Mouse (Mus musculus): ENCODE measurements around the gene Rab3a. TPM values are rescaled to one million over a fixed set of nuclear protein-coding genes. Genes with fewer than 3 reads are reported as not detected.

The Rab3a gene
- polyA plus RNA-seq, 1 experiment from 2014 or later, result 23.8 TPM

GRCm38 (mm10) chr8:70742981-70743655 lies 11.4 kb upstream of the Rab3a start:
- no peak for ATAC-seq (ENCODE audit: insufficient number of reproducible peaks, insufficient read depth, low FRiP score, low TSS enrichment, low read depth)
- H3K36me3 ChIP-seq, result no peaks in the 10 kb centered on the region
- WGBS, result 1% methylated on average over 38 of the region's 38 CpGs
- H3K27me3 ChIP-seq, result peaks cover 90% of the 10 kb centered on the region
- peak overlapping the region; percentile 44; the same call in 1 of the 2 replicates for H3K9ac ChIP-seq
- no peaks in the 10 kb centered on the region for H3K9me3 ChIP-seq
- H3K4me2 ChIP-seq, result peak overlapping the region; percentile 53
- H3K4me3 ChIP-seq, result peak overlapping the region; percentile 32
- peaks cover 17% of the 10 kb centered on the region for H3K4me1 ChIP-seq
- no peak overlapping the region for H3K27ac ChIP-seq

- WGBS, result 2% methylated on average over 48 of the region's 48 CpGs
- Histone ChIP-seq H3K4me3 (peak overlapping the region; percentile 32), H3K4me2 (peak overlapping the region; percentile 53), H3K36me3 (no peaks in the 10 kb centered on the region), H3K9me3 (no peaks in the 10 kb centered on the region), H3K9ac (peak overlapping the region; percentile 58), H3K27ac (no peak overlapping the region), H3K4me1 (peaks cover 17% of the 10 kb centered on the region), H3K27me3 (peaks cover 91% of the 10 kb centered on the region)
- 0 out of 2 replicates have a peak, but pooled peaks have one; percentile 21 for ATAC-seq (ENCODE audit: insufficient number of reproducible peaks, insufficient read depth, low FRiP score, low TSS enrichment, low read depth)
Measured at GRCm38 (mm10) chr8:70743656-70744590, 10.6 kb upstream of the Rab3a start.

- H3K27me3 ChIP-seq, result peaks cover 95% of the 10 kb centered on the region
- H3K9me3 ChIP-seq, result no peaks in the 10 kb centered on the region
- H3K4me1 ChIP-seq, result peaks cover 17% of the 10 kb centered on the region
- ATAC-seq (ENCODE audit: insufficient number of reproducible peaks, insufficient read depth, low FRiP score, low TSS enrichment, low read depth), result no peak
- no peaks in the 10 kb centered on the region for H3K36me3 ChIP-seq
- H3K4me2 ChIP-seq, result no peak overlapping the region
- 55% methylated on average over 11 of the region's 11 CpGs for WGBS
- no peak overlapping the region for H3K27ac ChIP-seq
- H3K4me3 ChIP-seq, result no peak overlapping the region
- H3K9ac ChIP-seq, result no peak overlapping the region
Measured at GRCm38 (mm10) chr8:70744806-70745205, 9.7 kb upstream of the Rab3a start.

- H3K9ac ChIP-seq, result no peak overlapping the region
- no peak overlapping the region for H3K4me3 ChIP-seq
- H3K36me3 ChIP-seq, result no peaks in the 10 kb centered on the region
- peaks cover 17% of the 10 kb centered on the region for H3K4me1 ChIP-seq
- no peak for ATAC-seq (ENCODE audit: insufficient number of reproducible peaks, insufficient read depth, low FRiP score, low TSS enrichment, low read depth)
- peaks cover 87% of the 10 kb centered on the region for H3K27me3 ChIP-seq
- H3K27ac ChIP-seq, result no peak overlapping the region
- 59% methylated on average over 19 of the region's 19 CpGs for WGBS
- no peak overlapping the region for H3K4me2 ChIP-seq
- H3K9me3 ChIP-seq, result no peaks in the 10 kb centered on the region
Measured at GRCm38 (mm10) chr8:70745691-70746220, 8.7 kb upstream of the Rab3a start.

- no peak overlapping the region for H3K4me2 ChIP-seq
- peaks cover 17% of the 10 kb centered on the region for H3K4me1 ChIP-seq
- no peak overlapping the region for H3K4me3 ChIP-seq
- WGBS, result 72% methylated on average over 9 of the region's 9 CpGs
- no peak overlapping the region for H3K27ac ChIP-seq
- no peaks in the 10 kb centered on the region for H3K9me3 ChIP-seq
- H3K36me3 ChIP-seq, result no peaks in the 10 kb centered on the region
- H3K27me3 ChIP-seq, result peaks cover 78% of the 10 kb centered on the region
- no peak overlapping the region for H3K9ac ChIP-seq
- no peak for ATAC-seq (ENCODE audit: insufficient number of reproducible peaks, insufficient read depth, low FRiP score, low TSS enrichment, low read depth)
Measured at GRCm38 (mm10) chr8:70746676-70747075, 7.8 kb upstream of the Rab3a start.

- Histone ChIP-seq H3K9me3 (no peaks in the 10 kb centered on the region), H3K27me3 (peaks cover 71% of the 10 kb centered on the region), H3K4me2 (no peak overlapping the region), H3K27ac (no peak overlapping the region), H3K9ac (no peak overlapping the region), H3K4me3 (no peak overlapping the region), H3K36me3 (no peaks in the 10 kb centered on the region), H3K4me1 (peaks cover 17% of the 10 kb centered on the region)
- no peak for ATAC-seq (ENCODE audit: insufficient number of reproducible peaks, insufficient read depth, low FRiP score, low TSS enrichment, low read depth)
- 82% methylated on average over 18 of the region's 18 CpGs for WGBS
Measured at GRCm38 (mm10) chr8:70747211-70747890, 7.1 kb upstream of the Rab3a start.

GRCm38 (mm10) chr8:70748246-70749096 lies 6.0 kb upstream of the Rab3a start:
- no peak overlapping the region for H3K27ac ChIP-seq
- no peak for ATAC-seq (ENCODE audit: insufficient number of reproducible peaks, insufficient read depth, low FRiP score, low TSS enrichment, low read depth)
- no peak overlapping the region for H3K4me3 ChIP-seq
- peaks cover 60% of the 10 kb centered on the region for H3K27me3 ChIP-seq
- no peaks in the 10 kb centered on the region for H3K36me3 ChIP-seq
- no peak overlapping the region for H3K9ac ChIP-seq
- H3K4me1 ChIP-seq, result peaks cover 15% of the 10 kb centered on the region
- no peaks in the 10 kb centered on the region for H3K9me3 ChIP-seq
- WGBS, result 89% methylated on average over 23 of the region's 23 CpGs
- H3K4me2 ChIP-seq, result no peak overlapping the region

GRCm38 (mm10) chr8:70749097-70749674 lies 5.3 kb upstream of the Rab3a start:
- 78% methylated on average over 19 of the region's 19 CpGs for WGBS
- Histone ChIP-seq H3K36me3 (no peaks in the 10 kb centered on the region), H3K27ac (no peak overlapping the region), H3K9ac (no peak overlapping the region), H3K4me2 (no peak overlapping the region), H3K9me3 (no peaks in the 10 kb centered on the region), H3K4me1 (peaks cover 9% of the 10 kb centered on the region), H3K27me3 (peaks cover 52% of the 10 kb centered on the region), H3K4me3 (no peak overlapping the region)
- ATAC-seq (ENCODE audit: insufficient number of reproducible peaks, insufficient read depth, low FRiP score, low TSS enrichment, low read depth), result no peak

- ATAC-seq (ENCODE audit: insufficient number of reproducible peaks, insufficient read depth, low FRiP score, low TSS enrichment, low read depth), result no peak
- peaks cover 11% of the 10 kb centered on the region for H3K4me1 ChIP-seq
- no peak overlapping the region for H3K27ac ChIP-seq
- no peak overlapping the region for H3K4me3 ChIP-seq
- no peak overlapping the region for H3K9ac ChIP-seq
- WGBS, result 78% methylated on average over 13 of the region's 13 CpGs
- no peaks in the 10 kb centered on the region for H3K9me3 ChIP-seq
- peaks cover 42% of the 10 kb centered on the region for H3K27me3 ChIP-seq
- no peak overlapping the region for H3K4me2 ChIP-seq
- no peaks in the 10 kb centered on the region for H3K36me3 ChIP-seq
Measured at GRCm38 (mm10) chr8:70750128-70750680, 4.3 kb upstream of the Rab3a start.
